Mouse (Mus musculus): ENCODE measurements at regions not wholly inside any gene's neighbourhood (a gene's known extent, or its start where the extent isn't known, plus 50 kb on each side); places are given as distances from the start of the nearest gene placed in this dataset.

DNA sequence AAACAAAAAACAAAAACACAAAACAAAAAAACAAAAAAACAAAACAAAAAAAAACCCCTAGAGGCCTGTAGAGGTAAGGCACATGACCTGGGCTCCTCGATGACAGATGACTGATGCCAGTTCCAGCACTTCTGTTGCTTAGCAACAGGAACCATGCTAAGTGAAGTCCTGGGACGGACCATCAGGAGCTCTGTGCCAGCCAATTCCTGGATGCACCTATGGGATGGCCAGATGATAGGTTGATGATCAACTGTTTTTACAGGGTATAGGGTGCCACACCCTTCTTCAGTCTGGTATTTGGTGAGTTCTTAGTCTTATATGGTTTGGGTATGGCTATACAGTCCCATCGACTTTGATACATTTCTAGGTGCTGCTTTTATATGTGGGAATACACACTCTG, 209.9 kb downstream of the Med10 start:
- no peak for TF ChIP-seq CTCF (IDR thresholded peaks at IDR 0.05; ENCODE audit: extremely low read depth, insufficient read length, insufficient replicate concordance, low read depth, low read length)
- no peak for TF ChIP-seq POLR2A (IDR thresholded peaks at IDR 0.05; ENCODE audit: low read depth, low read length)

All from small intestine, adult 2 months (tissue).